Mouse (Mus musculus) v-Abl transformed pro-B cells (cell line): ENCODE results near the gene Zhx3.

Experiments used
- in situ Hi-C, 2 experiments: fragments of 400-800 bp; cut with MboI; formaldehyde crosslinking; loops; one replicate each; pipeline ENCODE4 v1.15.1; 2025; ENCODE audit not compliant: unreplicated experiment in 2 of 2

Zhx3 gene

GRCm38 (mm10) chr2:160872890-160873382, at the start of gene Zhx3:
Gene Zhx3 (minus strand): TSS chr2:160872998.
- in situ Hi-C loops, result no loop called here

GRCm38 (mm10) chr2:160921285-160921684, 48.5 kb upstream of the Zhx3 start:
- in situ Hi-C loops, result no loop called here

- in situ Hi-C loops, result no loop called here
Observed at GRCm38 (mm10) chr2:160918930-160919215, 46.1 kb upstream of the Zhx3 start.

GRCm38 (mm10) chr2:160918154-160918929, 45.5 kb upstream of the Zhx3 start:
- in situ Hi-C loops, result no loop called here

- in situ Hi-C loops, result no loop called here
Observed at GRCm38 (mm10) chr2:160917313-160917712, 44.5 kb upstream of the Zhx3 start.

GRCm38 (mm10) chr2:160916714-160917113, 43.9 kb upstream of the Zhx3 start:
- in situ Hi-C loops, result no loop called here

GRCm38 (mm10) chr2:160915821-160916610, 43.2 kb upstream of the Zhx3 start:
- in situ Hi-C loops, result no loop called here

- in situ Hi-C loops, result no loop called here
Observed at GRCm38 (mm10) chr2:160914656-160915055, 41.9 kb upstream of the Zhx3 start.

GRCm38 (mm10) chr2:160912231-160912671, 39.5 kb upstream of the Zhx3 start, which contains the start of gene Emilin3:
Gene Emilin3 (minus strand): TSS chr2:160912328.
- in situ Hi-C loops, result no loop called here

GRCm38 (mm10) chr2:160911558-160912201, 38.9 kb upstream of the Zhx3 start:
- in situ Hi-C loops, result no loop called here

GRCm38 (mm10) chr2:160910633-160911032, 37.8 kb upstream of the Zhx3 start:
- in situ Hi-C loops, result no loop called here

GRCm38 (mm10) chr2:160908607-160909006, 35.8 kb upstream of the Zhx3 start:
- in situ Hi-C loops, result no loop called here

- in situ Hi-C loops, result no loop called here
Observed at GRCm38 (mm10) chr2:160906101-160906500, 33.3 kb upstream of the Zhx3 start.

GRCm38 (mm10) chr2:160905301-160905700, 32.5 kb upstream of the Zhx3 start:
- in situ Hi-C loops, result no loop called here

GRCm38 (mm10) chr2:160901656-160902412, 29.0 kb upstream of the Zhx3 start:
- in situ Hi-C loops, result no loop called here

GRCm38 (mm10) chr2:160891697-160892096, 18.9 kb upstream of the Zhx3 start:
- in situ Hi-C loops, result loop anchor here (25.0 kb wide), 2 partner anchors 1829 to 1979 kb away; no protein-coding TSS in a partner anchor

- in situ Hi-C loops, result loop anchor here (25.0 kb wide), 2 partner anchors 1829 to 1979 kb away; no protein-coding TSS in a partner anchor
Observed at GRCm38 (mm10) chr2:160891045-160891444, 18.2 kb upstream of the Zhx3 start.

GRCm38 (mm10) chr2:160887859-160888258, 15.1 kb upstream of the Zhx3 start:
- in situ Hi-C loops, result loop anchor here (5.0 to 25.0 kb wide), 5 partner anchors 173 to 1976 kb away; no protein-coding TSS in a partner anchor

GRCm38 (mm10) chr2:160887284-160887683, 14.5 kb upstream of the Zhx3 start:
- in situ Hi-C loops, result loop anchor here (5.0 to 25.0 kb wide), 5 partner anchors 172 to 1975 kb away; no protein-coding TSS in a partner anchor

GRCm38 (mm10) chr2:160886221-160886620, 13.4 kb upstream of the Zhx3 start:
- in situ Hi-C loops, result loop anchor here (5.0 to 25.0 kb wide), 5 partner anchors 171 to 1974 kb away; no protein-coding TSS in a partner anchor
